Mouse (Mus musculus) 3T3-L1 (cell line): ENCODE data around the gene Ppp3ca.
A peak's percentile ranks its signal among the peaks of the same experiment; 100 is the strongest.

Experiments used
- DNase-seq: peaks from one replicate; pipeline ENCODE4 v3.0.0-alpha.2; 2015; ENCODE audit warnings: low read depth, low spot score

The Ppp3ca gene

DNA sequence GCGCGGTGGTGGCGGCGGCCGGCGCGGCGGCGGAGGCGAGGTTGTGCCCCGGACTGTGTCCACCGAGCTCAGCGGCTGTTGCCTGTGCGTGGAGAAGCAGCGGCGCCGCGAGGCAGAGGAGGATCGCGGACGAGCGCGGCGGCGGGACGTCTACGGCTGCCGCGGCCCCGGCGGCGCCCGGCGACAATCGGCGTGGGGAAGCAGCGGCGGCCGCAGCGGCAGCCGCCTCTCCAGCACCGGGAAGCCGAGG lies at the start of gene Ppp3ca:
Gene Ppp3ca (plus strand): TSS at position 15 of the 250 bp plus-strand sequence.
- DNase-seq, result no peak

DNA sequence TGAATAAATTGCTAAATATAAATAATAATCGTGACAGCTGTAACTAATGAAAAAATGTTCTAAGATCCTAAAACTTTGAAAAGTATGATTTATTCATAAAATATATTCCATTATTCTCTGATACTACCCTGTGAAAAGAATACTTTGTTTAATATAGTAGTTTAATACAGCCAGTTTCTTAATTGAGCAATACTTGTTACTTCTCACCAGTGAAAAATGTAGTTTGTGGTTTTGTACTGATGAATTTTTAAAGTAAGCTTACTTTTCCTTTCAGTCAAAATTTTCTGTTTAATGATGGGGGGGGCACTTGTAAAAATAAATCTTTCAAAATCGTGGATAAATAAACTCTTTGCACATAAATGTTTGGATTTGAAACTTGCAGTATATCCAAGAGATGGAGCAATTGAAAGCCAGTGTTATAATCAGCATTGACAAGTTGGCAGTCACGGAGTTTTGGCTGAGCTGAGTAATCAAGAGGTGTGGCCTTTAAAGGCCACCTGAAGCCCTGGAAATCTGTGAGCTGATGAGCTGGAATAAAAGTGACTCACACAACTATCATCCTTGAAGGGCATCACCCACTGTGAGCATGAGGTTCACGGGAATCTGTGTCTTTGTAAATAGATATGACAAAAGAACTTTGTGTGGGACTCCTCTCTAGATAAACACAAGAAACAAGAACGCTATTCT lies 29.2 kb upstream of the Ppp3ca start:
- DNase-seq, result peak; percentile 86

- peak; percentile 87 for DNase-seq
Observed at GRCm38 (mm10) chr3:136650966-136651365, 19.0 kb upstream of the Ppp3ca start.

- no peak for DNase-seq
Observed at GRCm38 (mm10) chr3:136651496-136651895, 18.4 kb upstream of the Ppp3ca start.

DNA sequence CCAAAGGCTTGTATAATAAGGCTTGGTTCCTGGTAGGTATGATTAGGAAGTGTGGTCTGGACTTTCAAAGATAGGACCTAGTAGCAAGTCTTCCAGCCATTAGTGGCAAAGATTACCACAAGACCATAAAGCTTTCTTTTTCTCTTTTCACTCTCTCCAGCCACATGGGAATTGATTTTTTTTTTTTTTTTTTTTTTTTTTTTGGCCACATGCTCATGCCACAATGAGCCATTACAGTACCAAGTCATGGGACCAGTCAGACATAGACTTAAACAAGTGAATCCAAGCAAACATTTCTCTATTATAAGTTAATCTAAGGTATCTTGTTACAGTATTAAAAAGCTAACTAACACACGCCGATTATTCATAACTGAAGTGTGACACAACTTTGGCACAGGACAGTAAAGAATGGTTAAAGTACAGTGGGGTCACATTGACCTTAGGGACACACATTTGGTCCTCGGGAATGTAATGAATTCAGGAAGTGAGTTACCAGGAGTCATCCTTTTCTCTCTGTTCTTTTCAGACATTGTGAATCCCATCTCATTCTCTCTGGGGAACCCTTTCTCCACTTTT lies 13.4 kb upstream of the Ppp3ca start:
- DNase-seq, result peak; percentile 58

- DNase-seq, result no peak
Observed at GRCm38 (mm10) chr3:136658681-136659080, 11.2 kb upstream of the Ppp3ca start.

DNA sequence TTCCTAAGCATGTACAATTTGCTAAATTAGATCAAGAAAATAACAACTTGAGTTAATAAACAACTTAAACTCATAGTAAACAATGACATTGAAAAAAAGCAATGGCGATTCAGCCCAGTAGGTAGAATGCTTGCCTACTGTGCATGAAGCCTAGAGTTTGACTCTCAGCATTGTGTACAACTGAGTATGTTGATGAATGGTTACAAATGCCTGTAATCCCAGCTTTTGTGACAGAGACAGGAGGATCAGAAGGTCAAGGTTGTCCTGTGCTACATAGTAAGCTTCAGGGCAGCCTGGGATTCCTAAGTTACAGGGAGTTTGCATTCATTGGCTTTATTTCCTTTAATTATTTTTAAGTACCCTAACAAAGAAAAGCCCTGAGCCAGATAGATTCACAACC lies 4.8 kb upstream of the Ppp3ca start:
- no peak for DNase-seq

DNA sequence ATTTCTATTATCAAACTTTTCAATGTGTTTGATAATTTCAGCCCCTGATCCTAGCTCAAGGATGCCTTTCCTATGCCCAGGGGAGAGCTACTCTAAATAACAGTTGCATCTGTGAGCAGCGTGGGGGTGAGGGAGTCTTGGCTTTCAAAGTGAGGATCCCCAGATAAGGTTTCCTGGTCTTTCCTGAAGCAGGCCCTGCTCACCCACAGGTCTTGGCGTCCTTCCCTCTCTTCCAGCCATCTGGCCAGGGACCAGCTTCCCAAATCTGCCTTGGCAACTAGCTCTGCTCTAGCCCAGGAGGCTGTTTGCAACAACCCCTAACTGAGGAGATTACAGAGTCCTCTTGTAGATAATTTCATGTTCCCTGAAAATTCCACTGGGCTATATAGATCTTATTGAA lies 1.9 kb upstream of the Ppp3ca start:
- peak; percentile 81 for DNase-seq

GRCm38 (mm10) chr3:136669231-136670109 lies 454 bp upstream of the Ppp3ca start:
- peak; percentile 97 for DNase-seq

GRCm38 (mm10) chr3:136670360-136671131 lies 622 bp downstream of the Ppp3ca start:
- DNase-seq, result peak; percentile 68

DNA sequence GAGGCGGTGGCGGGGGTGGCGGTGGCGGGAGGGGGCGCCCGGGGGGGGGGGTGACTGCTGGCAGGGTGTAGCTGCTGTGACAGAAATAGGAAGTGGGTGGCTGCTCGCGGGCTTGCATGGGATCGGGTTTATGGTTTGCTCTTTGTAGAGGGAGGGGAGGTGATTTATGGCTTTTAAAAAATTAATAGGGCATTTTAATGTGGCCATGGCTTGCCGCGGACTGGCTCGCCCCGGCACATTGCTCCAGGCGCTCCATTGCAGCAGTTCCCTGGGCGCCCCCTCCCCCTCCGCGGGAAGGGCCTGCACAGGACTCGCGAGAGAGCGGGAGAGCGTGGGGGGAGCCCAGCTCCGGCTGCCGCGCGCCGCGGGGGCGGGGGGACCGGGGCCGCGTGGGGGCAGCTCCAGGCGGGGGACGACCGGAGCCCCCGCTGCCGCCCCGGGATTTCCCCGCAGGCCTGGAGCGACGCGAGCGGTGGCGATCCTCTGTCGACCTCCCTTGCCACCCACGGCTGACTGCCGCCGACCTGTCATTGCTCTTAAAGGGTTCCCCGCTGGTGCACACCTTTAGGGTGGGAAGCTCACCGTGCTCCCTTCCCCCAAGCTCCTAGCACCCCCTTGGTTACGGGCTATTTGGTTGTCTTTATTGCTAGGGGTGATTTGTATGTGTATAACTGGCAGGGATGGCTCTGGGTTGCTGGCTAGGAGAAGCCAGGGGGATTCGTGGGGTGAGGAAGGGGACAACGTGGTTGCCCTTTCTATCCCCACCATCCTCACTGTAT lies 1.4 kb downstream of the Ppp3ca start:
- DNase-seq, result peak; percentile 78

DNA sequence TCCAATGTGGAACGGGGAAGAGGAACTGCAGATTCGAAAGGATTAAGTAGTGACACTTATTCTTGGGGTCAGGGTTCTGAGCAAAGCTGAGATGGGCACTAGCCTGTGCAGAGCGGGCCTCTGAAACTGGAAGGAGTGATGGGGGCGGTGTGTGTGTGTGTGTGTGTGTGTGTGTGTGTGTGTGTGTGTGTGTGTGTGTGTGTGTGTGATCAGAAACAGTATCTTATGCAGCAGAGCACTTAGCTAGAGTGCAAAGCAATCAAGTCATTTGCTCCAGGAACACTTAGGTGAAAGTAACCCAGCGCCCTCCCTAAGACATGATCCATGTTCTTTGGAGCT lies 2.0 kb downstream of the Ppp3ca start:
- peak; percentile 32 for DNase-seq

DNA sequence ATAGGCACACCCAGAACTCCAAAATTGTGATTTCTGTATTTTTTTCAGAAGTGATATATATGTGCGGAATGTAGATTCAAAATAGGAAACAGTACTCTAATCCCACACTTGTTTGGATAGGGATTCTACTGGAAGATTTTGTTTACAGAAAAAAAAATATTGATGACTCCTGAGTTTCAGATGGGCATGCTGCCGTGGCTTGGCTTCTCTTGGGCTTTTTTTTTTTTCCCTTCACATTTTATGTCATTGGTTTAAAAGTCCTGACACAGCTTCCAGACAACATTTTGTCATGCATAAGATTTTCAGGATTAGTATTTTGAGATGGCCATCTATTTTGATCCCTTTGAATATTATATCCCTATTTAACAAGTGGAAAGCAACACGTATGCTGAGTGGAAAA lies 2.9 kb downstream of the Ppp3ca start:
- peak; percentile 40 for DNase-seq

DNA sequence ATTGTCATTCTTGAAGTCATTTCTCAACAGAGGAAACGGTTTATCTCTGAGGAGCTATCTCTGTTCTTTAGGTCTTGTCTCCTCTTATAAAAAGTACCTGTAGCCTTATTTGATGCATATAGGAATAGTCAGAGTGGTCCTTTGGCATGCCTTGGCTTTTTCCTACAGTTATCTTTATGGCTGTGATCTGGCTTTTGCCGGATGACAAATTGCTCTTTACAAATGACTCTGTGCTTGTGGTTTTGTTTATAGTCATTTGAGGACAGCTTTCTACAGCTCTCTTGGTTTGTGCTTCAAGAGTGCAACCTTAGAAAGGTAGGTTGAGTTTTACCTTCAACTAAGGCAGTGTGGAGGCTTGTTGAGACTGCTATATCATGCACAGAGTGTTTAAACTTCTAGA lies 3.4 kb downstream of the Ppp3ca start:
- peak; percentile 22 for DNase-seq

- DNase-seq, result no peak
Observed at GRCm38 (mm10) chr3:136674486-136674885, 4.6 kb downstream of the Ppp3ca start.

- peak; percentile 68 for DNase-seq
Observed at GRCm38 (mm10) chr3:136676991-136677390, 7.1 kb downstream of the Ppp3ca start.

DNA sequence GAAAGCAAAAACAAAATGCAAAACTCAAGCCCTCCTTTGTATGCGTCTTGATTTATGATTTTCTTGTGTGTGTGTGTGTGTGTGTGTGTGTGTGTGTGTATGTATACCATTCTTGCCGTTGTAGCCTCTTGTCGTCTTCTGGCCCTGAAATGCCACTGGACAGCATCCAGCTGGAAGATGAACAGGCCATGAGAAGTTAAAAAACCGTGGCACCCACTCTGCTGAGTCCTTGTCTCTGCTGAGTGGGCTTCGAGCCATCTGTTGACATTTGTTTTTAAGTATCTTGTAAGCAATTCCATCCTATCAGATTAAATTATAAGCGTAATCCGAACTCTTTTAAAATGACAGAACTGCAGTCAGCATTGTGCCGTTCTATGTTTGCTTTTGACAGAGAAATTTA lies 8.5 kb downstream of the Ppp3ca start:
- no peak for DNase-seq

DNA sequence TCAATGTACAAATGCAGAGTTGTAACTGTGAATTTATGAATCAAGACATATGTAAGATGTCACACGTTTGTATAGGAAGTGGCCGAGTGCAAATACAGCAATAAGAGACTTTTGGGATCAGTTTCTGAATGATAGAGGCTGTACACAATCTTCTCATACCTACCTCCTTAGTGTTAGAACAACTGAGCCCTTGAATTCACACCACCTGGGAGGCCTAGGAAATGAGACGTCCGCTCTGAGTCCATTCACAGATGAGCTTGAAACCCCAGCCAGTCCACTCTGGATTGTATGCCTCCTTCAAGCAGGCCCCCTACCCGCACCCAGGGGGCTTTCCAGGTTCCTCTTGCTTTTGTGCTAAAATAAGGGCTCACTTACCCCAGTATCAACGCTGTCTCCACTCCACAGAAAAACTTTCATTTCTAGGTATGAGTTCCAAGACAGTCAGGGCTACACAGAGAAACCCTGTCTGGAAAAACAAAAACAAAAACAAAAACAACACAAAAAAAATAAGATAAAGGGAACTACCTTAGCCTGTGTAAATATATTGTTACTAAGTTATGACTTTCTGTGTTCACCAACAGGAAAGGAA lies 10.1 kb downstream of the Ppp3ca start:
- no peak for DNase-seq

- no peak for DNase-seq
Observed at GRCm38 (mm10) chr3:136682242-136682641, 12.3 kb downstream of the Ppp3ca start.

- no peak for DNase-seq
Observed at GRCm38 (mm10) chr3:136684191-136684958, 14.5 kb downstream of the Ppp3ca start.
